Mouse (Mus musculus): ENCODE results near the gene Tbxas1.

DNA sequence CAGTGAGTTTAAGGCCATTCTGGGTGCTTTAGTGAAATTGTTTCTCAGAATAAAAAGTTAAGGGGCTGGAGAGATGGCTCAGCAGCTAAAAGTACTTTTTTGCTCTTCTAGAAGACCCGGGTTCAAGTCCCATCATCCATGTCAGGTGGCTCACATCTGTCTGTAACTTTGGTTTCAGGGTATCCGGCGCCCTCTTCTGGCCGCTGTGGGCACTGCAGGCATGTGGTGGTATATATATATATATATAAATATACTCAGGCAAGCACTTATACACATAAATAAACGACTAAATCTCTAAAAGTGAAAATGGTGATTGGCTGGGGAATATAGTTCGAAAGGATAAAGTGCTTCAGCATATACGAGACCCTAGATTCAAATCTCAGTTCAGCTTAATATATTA lies 143.6 kb downstream of the Tbxas1 start:
- TF ChIP-seq CTCF (IDR thresholded peaks at IDR 0.05) (peak; percentile 51), EP300 (IDR thresholded peaks at IDR 0.05) (no peak)

Data from lung, postnatal 0 days (tissue).